Mouse (Mus musculus) forebrain, embryonic 10.5 days (tissue): ENCODE results near the gene Dus1l. TPM values are rescaled to one million over a fixed set of nuclear protein-coding genes. Genes with fewer than 3 reads are reported as not detected.
"Not testable (repeated sequence)": the region's sequence is repeated elsewhere in the genome, so short reads cannot be mapped to it uniquely, and the experiment has no call there.

Experiments used
- DNase-seq: peaks from one replicate; pipeline ENCODE4 v3.0.0-alpha.2; 2017; ENCODE audit warnings: low spot score; ENCODE audit errors: extremely low spot score
- H3K27ac ChIP-seq: fragments of 300-500 bp; sonication (generic); 2 replicates; pipeline ENCODE4 v1.5.1; 2016; ENCODE audit warnings: mild to moderate bottlenecking
- H3K27me3 ChIP-seq: fragments of 300-500 bp; sonication (generic); 2 replicates; pipeline ENCODE4 v1.6.1; 2016; ENCODE audit warnings: mild to moderate bottlenecking; ENCODE audit not compliant: poor library complexity, severe bottlenecking
- H3K36me3 ChIP-seq: fragments of 300-500 bp; sonication (generic); replicated peaks from 2 replicates; pipeline ENCODE4 v1.6.1; 2016; ENCODE audit warnings: mild to moderate bottlenecking, moderate library complexity
- H3K4me1 ChIP-seq: fragments of 300-500 bp; sonication (generic); 2 replicates; pipeline ENCODE4 v1.6.1; 2016
- H3K4me3 ChIP-seq: fragments of 300-500 bp; sonication (generic); 2 replicates; pipeline ENCODE4 v1.5.1; 2016; ENCODE audit warnings: mild to moderate bottlenecking, moderate library complexity
- H3K9me3 ChIP-seq: fragments of 300-500 bp; sonication (generic); 2 replicates; pipeline ENCODE4 v1.6.1; 2016; ENCODE audit warnings: mild to moderate bottlenecking, moderate library complexity
- WGBS: fragments of 180-500 bp; shearing (Covaris S2); methylation state at CpG from one replicate; pipeline ENCODE4 v1.1.7; 2016; 5-methylcytosine and 5-hydroxymethylcytosine counted together
- polyA plus RNA-seq: library from polyadenylated mRNA; unstranded; fragments of >200 nt; fragmentation: Nextera tagmentation; extraction: Ambion mirVana; gene quantifications from 2 replicates; pipeline ENCODE4 v1.2.1, GENCODE M21; 2016

The Dus1l gene
- polyA plus RNA-seq, result 110 and 111 TPM in 2 replicates

DNA sequence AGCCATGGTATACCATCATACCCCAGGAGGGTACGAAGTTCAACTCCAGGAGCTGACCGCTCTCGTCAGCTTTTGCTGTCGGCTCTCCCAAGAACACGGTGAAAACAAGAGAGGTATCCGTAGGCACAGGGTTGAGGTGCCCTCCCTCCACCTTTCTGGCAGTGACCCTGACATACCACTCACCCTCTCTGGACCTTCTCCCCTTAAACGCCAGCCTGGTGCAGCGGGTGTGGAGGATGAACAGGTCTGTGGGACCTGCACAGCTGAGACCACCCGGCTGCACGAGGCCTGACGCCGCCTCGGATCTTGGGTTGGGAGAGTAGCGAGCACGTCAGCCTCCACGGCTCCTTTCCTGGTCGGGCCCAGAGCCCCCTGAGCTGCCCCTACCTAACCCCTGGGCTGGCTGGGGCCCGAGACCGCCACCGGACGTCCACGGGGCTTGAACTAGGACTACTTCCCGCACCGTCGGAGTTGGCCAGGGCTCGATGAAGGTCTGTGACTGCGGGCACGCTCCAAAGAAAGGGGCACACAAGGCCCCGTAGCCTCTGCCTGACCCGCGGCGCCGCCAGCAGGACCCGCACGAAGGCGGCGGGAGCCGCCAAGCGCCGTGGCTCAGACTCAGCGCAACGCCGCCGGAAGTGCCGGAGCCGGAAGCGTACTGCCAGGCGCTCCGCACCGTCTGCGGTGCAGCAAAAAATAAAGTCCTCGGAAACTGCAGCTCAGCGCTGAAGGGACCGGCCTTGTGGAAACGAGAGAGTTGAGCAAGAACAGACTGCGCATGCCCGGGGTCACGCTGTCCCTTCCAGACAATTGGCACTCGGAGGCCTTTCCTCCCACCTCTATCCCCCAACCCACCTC, at the start of gene Dus1l:
Gene Dus1l (minus strand): TSS at position 648 of the 858 bp plus-strand sequence.
- Histone ChIP-seq H3K27me3 (no peaks in the 10 kb centered on the region), H3K4me1 (peaks cover 34% of the 10 kb centered on the region), H3K27ac (peak within 1 kb of the TSS; percentile 88), H3K9me3 (no peaks in the 10 kb centered on the region), H3K36me3 (peaks cover 40% of the 10 kb centered on the region), H3K4me3 (peak within 1 kb of the TSS; percentile 70)
- peak; percentile 98 for DNase-seq
- 2% methylated on average over 59 of the region's 59 CpGs for WGBS

DNA sequence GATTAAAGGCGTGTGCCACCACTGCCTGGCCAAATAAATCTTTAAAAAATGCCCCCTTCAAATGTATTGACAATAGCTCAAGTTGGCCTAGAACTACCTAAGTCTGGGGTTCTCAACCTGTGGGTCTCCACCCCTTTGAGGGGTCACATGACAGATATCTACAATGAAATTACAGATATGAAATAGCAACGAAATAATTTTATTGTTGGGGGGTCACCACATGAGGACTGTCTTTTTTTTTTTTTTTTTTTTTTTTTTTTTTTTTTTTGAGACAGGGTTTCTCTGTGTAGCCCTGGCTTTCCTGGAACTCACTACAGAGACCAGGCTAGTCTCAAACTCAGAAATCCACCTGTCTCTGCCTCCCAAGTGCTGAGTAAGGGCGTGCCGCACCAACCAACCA, 48.1 kb upstream of the Dus1l start:
- WGBS, result 95% methylated on average over 4 of the region's 4 CpGs
- H3K36me3 ChIP-seq, result peaks cover 14% of the 10 kb centered on the region; the same call in 1 of the 2 replicates
- H3K4me1 ChIP-seq, result no peaks in the 10 kb centered on the region
- no peaks in the 10 kb centered on the region for H3K9me3 ChIP-seq
- H3K27me3 ChIP-seq, result no peaks in the 10 kb centered on the region
- H3K27ac ChIP-seq, result no peak overlapping the region
- DNase-seq, result no peak
- no peak overlapping the region for H3K4me3 ChIP-seq

DNA sequence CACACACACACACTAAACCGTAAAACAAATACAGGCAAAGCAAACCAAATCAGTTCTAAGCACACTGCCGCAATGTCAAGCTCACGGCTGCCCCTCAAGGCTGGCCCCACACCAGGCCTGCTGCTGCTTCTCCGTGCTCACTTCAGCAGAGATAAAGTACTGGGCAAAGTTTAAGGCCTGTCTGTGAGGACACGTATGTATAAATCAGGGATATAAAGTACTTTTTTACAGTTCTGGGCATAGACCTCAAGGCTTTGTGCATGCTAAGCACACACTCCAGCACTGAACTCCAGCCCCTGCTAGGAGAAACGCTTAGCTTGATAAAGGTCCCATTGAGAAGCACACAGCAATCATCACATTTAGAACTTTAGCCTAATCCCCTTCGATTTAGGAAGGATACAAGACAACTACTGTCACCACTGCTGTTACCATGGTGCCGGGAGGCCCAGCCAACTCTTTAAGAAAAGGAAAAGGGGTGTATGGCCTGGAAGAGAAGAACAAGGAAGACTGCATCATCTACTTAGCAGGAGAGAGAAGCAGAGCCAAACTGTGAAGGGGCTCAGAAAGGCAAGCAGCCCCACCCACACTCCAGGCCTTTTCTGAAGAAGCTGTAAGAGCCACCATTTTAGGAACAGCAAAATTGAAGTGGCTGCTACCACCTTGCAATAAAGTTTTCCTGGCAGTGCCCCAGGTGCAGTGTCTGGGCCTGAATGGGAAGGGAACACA, 37.5 kb upstream of the Dus1l start:
- peak overlapping the region; percentile 18; the same call in 1 of the 2 replicates for H3K4me3 ChIP-seq
- H3K36me3 ChIP-seq, result peaks cover 17% of the 10 kb centered on the region; the same call in 1 of the 2 replicates
- peak overlapping the region; percentile 75 for H3K27ac ChIP-seq
- DNase-seq, result peak; percentile 44
- H3K27me3 ChIP-seq, result no peaks in the 10 kb centered on the region
- peaks cover 42% of the 10 kb centered on the region for H3K4me1 ChIP-seq
- H3K9me3 ChIP-seq, result no peaks in the 10 kb centered on the region
- 56% methylated on average over 8 of the region's 8 CpGs for WGBS

DNA sequence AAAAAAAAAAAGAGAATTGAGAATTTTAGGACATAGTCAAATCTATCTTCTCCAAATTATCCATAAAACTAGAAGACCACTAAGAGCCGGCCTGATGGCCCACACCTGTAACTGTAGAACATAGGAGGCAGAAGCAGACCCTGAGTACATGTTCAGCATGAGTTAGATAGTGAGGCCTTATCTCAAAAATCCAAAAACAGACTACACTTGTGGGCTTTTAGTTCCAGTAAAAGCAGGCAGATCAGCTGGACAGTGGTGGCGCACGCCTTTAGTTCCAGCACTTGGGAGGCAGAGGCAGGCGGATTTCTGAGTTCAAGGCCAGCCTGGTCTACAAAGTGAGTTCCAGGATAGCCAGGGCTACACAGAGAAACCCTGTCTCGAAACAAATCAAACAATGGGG, 36.8 kb upstream of the Dus1l start:
- not testable (repeated sequence) for H3K27me3 ChIP-seq, H3K9me3 ChIP-seq, H3K4me3 ChIP-seq, DNase-seq
- H3K27ac ChIP-seq, result peak overlapping the region; percentile 75
- peaks cover 17% of the 10 kb centered on the region; the same call in 1 of the 2 replicates for H3K36me3 ChIP-seq
- peaks cover 44% of the 10 kb centered on the region for H3K4me1 ChIP-seq
- 92% methylated on average over 5 of the region's 5 CpGs for WGBS

DNA sequence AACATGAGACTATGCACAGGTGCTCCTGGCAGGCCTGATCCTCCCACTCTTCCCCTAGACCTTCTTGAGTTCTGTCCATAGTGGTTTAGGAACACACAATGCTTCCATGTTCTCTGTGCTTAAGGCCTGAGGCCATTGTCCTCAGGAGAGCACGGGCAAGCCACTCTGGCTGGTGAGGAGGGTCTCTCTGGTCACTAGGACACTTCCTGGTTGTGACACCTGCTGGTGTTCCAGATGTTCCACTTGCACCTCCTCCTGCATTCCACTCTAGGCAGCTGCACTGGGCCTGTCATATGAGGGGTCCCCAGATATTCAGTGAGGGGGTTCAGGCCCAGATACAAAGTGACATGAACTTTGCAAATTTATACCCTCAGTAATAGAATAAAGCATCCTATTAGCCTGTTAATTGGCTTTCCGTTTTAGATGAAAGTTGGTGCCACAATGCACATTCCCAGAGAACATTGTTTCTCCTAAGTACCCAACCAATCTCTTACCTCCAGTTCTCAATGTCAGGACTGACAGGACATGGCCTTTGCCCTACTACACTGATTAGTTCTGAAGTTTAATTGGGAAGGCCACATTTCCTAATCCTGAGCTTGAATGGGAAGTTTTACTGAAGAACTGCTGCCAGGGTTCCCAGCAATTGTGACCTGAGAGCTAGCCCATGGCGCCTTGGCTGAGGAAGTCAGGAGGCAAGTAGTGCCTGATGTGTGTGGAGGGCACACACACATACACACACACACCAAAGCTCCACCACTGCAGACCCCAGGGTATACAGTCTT, 35.6 kb upstream of the Dus1l start:
- Histone ChIP-seq H3K9me3 (no peaks in the 10 kb centered on the region), H3K4me3 (no peak overlapping the region; the same call in 1 of the 2 replicates), H3K4me1 (peaks cover 52% of the 10 kb centered on the region), H3K27ac (peak overlapping the region; percentile 26; the same call in 1 of the 2 replicates), H3K36me3 (peaks cover 17% of the 10 kb centered on the region; the same call in 1 of the 2 replicates), H3K27me3 (no peaks in the 10 kb centered on the region)
- no peak for DNase-seq
- 78% methylated on average over 3 of the region's 3 CpGs for WGBS

DNA sequence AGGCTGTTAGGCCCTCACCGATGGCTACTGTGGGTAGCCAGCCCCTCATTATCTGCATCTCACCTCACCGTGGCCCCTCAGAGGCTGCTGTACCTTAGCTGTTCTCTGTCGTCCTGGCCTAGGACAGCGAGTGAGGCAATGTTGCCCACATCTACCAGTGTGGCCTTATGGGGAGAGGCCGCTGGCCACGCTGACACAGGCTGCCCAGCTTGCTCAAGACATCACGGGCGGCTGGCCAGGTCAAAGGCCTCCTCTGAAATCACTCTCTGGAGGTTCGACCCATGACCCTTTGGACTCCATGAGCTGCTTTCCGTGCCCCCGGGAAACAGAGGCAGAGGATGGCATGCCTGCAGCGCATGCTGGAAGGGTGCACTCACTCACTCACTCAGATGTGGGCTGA, 34.5 kb upstream of the Dus1l start:
- H3K4me3 ChIP-seq, result no peak overlapping the region
- H3K27me3 ChIP-seq, result no peaks in the 10 kb centered on the region
- DNase-seq, result no peak
- peaks cover 63% of the 10 kb centered on the region for H3K4me1 ChIP-seq
- peaks cover 26% of the 10 kb centered on the region for H3K36me3 ChIP-seq
- no peaks in the 10 kb centered on the region for H3K9me3 ChIP-seq
- H3K27ac ChIP-seq, result peak overlapping the region; percentile 54
- 89% methylated on average over 12 of the region's 12 CpGs for WGBS

DNA sequence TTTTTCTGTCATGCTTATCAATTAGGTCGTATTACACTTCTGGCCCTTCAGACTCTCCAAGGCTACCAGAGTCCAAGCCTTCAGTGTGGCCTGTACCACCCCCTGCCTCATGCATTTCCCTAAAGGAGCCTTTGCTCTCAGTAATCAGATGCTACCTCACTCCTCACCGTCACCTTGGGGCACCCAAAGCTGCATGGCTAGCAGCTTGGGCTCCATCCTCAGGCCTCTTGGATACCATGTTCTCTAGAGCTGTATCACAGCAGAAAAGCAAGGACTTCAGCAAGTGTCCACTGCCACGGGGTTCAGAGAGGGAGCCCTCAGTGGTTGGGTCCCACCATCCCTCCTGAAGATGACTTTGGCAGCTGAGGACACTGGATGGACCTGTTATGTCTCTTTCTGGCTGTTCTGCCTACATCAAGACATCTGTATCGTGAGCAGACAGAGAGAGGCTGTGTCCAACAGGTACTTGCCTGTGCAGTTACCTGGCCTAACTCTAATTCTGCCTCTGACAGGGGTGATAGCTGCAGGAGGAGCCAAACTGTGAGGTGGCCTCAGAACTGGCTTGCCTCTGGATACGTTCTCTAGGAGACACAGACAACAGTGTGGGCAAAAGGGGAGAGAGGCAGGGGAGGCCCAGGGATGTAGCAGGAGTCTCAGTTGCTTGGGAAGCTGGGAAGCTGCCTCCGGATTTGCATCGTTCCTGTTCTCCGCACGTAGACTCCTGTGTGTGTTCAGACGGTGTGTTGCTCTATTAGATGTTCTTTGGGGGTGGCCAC, 33.7 kb upstream of the Dus1l start:
- Histone ChIP-seq H3K36me3 (peaks cover 27% of the 10 kb centered on the region), H3K4me1 (peaks cover 68% of the 10 kb centered on the region), H3K4me3 (no peak overlapping the region), H3K27ac (peak overlapping the region; percentile 54), H3K27me3 (no peaks in the 10 kb centered on the region), H3K9me3 (no peaks in the 10 kb centered on the region)
- DNase-seq, result no peak
- 89% methylated on average over 10 of the region's 10 CpGs for whole genome bisulfite sequencing

DNA sequence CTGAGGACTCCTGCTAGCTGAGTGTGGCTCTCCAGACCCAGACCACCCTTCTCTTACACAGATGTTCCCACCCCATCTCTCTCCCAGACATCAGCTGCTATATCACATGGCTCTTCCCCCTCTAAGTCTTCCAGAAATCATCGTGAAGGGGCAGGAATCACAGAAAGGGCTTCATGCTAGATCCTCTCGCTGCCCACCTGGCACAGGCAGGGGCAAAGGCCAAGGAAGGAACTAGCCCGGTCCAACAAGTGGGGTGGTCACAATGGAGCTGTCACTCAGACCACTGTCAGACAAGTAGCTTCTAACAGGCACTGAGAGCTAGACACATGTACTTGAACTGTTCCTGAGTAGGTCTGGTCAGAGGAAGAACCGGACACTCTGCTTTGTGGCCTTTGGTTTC, 32.2 kb upstream of the Dus1l start:
- peaks cover 57% of the 10 kb centered on the region for H3K4me1 ChIP-seq
- H3K4me3 ChIP-seq, result no peak overlapping the region
- peak overlapping the region; percentile 99 for H3K27ac ChIP-seq
- no peaks in the 10 kb centered on the region for H3K9me3 ChIP-seq
- 75% methylated on average over 4 of the region's 4 CpGs for WGBS
- no peak for DNase-seq
- H3K36me3 ChIP-seq, result peaks cover 27% of the 10 kb centered on the region
- no peaks in the 10 kb centered on the region for H3K27me3 ChIP-seq

DNA sequence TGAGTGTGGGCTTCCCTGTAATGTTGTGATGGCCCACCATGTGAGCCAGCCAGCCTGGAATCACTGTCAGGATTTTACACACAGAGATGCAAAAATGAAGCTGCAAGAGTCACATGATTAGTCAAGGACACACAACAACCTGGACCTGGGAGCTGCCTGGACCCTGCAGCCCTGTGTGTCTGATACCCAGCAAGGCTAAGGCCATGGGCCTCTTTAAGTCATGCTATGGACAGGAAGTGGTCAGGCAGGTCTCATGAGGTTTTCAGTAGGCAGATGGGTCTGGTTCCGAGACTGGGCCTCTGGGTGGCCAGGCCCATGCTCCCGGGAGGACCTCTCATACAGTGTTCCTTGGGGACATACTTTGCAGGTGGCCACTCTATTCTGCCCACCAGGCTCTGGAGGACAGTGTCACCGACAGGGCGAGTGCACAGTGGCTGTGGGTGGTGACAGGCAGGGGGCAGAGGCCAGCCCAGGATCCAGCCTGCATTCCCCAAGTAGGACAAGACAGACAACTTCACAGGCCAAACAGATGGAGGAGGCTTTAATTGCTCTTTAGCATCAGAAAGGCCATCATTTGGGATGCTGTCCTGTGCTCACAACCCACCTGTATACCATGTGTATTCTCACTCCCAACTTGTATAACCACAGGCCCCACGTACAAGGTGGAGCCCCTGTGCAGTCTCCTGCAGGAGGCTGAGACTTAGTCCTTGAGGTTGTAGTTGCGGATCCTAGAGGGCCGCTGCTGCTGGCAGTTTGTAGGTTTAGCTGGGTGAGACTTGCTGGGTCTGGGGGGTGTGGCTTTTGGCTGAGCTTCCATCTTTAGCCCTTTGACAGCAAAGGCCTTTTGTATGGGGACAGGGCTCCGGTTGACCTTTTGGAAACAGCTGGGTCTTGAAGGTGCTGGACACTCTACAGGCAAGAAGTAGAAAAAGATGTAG, 30.1 kb upstream of the Dus1l start:
- Histone ChIP-seq H3K27ac (peak overlapping the region; percentile 99), H3K27me3 (no peaks in the 10 kb centered on the region), H3K4me1 (peaks cover 62% of the 10 kb centered on the region), H3K4me3 (peak overlapping the region; percentile 94; the same call in 1 of the 2 replicates), H3K9me3 (no peaks in the 10 kb centered on the region), H3K36me3 (peaks cover 39% of the 10 kb centered on the region)
- WGBS, result 86% methylated on average over 8 of the region's 8 CpGs
- no peak for DNase-seq

DNA sequence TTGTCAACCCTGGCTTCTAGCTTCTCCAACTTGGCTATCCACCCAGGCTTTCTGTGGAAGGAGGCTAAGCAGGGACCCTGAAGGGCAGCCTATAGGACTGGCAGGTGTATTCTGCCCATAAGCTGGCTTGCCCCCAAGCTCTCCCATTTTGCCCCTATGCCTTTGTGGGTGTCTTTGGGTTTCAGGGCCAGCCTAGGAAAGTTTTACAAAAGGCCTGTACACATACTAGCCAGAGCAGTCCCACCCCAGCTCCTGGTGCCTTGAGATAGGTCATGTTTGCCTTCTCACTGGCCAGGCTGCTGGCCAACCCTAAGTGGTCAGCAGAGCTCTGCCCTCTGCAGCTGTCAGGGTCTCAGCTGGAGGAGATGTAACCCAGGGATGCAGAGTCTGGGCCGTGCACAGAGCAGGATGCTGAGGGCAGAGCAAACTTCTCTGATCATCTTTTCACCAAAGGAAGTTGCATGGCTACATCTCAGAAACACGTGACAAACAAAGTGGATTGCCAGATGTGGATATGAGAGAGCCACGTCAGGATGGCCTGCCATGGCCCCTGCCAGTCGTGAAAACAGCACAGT, 29.2 kb upstream of the Dus1l start:
- H3K4me1 ChIP-seq, result peaks cover 63% of the 10 kb centered on the region
- no peaks in the 10 kb centered on the region for H3K9me3 ChIP-seq
- WGBS, result 53% methylated on average over 4 of the region's 4 CpGs
- peak overlapping the region; percentile 94 for H3K4me3 ChIP-seq
- peak overlapping the region; percentile 99 for H3K27ac ChIP-seq
- H3K27me3 ChIP-seq, result no peaks in the 10 kb centered on the region
- DNase-seq, result no peak
- peaks cover 40% of the 10 kb centered on the region for H3K36me3 ChIP-seq
